Mouse (Mus musculus) hindbrain, embryonic 14.5 days (tissue): Measurements from ENCODE around the gene Luzp1. TPM values are rescaled to one million over a fixed set of nuclear protein-coding genes. Genes with fewer than 3 reads are reported as not detected.

ENCODE experiments used
- ATAC-seq: fragments of 200-750 bp; cut with Nextera tagmentation; 2 replicates; pipeline ENCODE4 v1.8.0; 2017; ENCODE audit warnings: moderate number of reproducible peaks, mild to moderate bottlenecking, moderate TSS enrichment, moderate library complexity; ENCODE audit not compliant: low FRiP score
- DNase-seq: peaks from one replicate; pipeline ENCODE4 v3.0.0-alpha.2; 2015; ENCODE audit warnings: low spot score
- H3K27ac ChIP-seq: fragments of 300-500 bp; sonication (generic); 2 replicates; pipeline ENCODE4 v1.5.1; 2014; ENCODE audit warnings: mild to moderate bottlenecking, moderate library complexity
- H3K27me3 ChIP-seq: fragments of 300-500 bp; sonication (generic); 2 replicates; pipeline ENCODE4 v1.6.1; 2014; ENCODE audit warnings: mild to moderate bottlenecking, low read length, mixed read lengths; ENCODE audit not compliant: control insufficient read depth, insufficient read depth
- H3K36me3 ChIP-seq: fragments of 300-500 bp; sonication (generic); replicated peaks from 2 replicates; pipeline ENCODE4 v1.6.1; 2014; ENCODE audit not compliant: control insufficient read depth, insufficient read depth
- H3K4me1 ChIP-seq: fragments of 300-500 bp; sonication (generic); replicated peaks from 2 replicates; pipeline ENCODE4 v1.6.1; 2014; ENCODE audit warnings: antibody characterized with exemption, low read length, mixed read lengths; ENCODE audit not compliant: control insufficient read depth, insufficient read depth
- H3K4me2 ChIP-seq: fragments of 300-500 bp; sonication (generic); replicated peaks from 2 replicates; pipeline ENCODE4 v1.6.1; 2014; ENCODE audit warnings: mild to moderate bottlenecking, moderate library complexity
- H3K4me3 ChIP-seq: fragments of 300-500 bp; sonication (generic); replicated peaks from 2 replicates; pipeline ENCODE4 v1.5.1; 2014; ENCODE audit warnings: mild to moderate bottlenecking, low read length
- H3K9ac ChIP-seq: fragments of 300-500 bp; sonication (generic); 2 replicates; pipeline ENCODE4 v1.6.1; 2014
- H3K9me3 ChIP-seq: fragments of 300-500 bp; sonication (generic); 2 replicates; pipeline ENCODE4 v1.6.1; 2016; ENCODE audit warnings: low read length; ENCODE audit not compliant: control insufficient read depth
- WGBS: fragments of 180-500 bp; shearing (Covaris S2); extraction: QIAGEN DNeasy Blood & Tissue Kit; methylation state at CpG from one replicate; pipeline ENCODE4 v1.1.7; 2014; 5-methylcytosine and 5-hydroxymethylcytosine counted together
- polyA plus RNA-seq: library from polyadenylated mRNA; unstranded; fragments of >200 nt; fragmentation: Nextera tagmentation; extraction: Ambion mirVana; gene quantifications from 2 replicates; pipeline ENCODE4 v1.2.1, GENCODE M21; 2014

The Luzp1 gene
- polyA plus RNA-seq, 1 experiment from 2014 or later: 56.8 TPM

GRCm38 (mm10) chr4:136441354-136442043 is 28.1 kb upstream of the Luzp1 start:
- ATAC-seq: no peak

GRCm38 (mm10) chr4:136444561-136444960 is 25.0 kb upstream of the Luzp1 start:
- Histone ChIP-seq H3K9ac (no peak overlapping the region), H3K4me1 (no peaks in the 10 kb centered on the region), H3K36me3 (no peaks in the 10 kb centered on the region), H3K9me3 (peaks cover 4% of the 10 kb centered on the region; the same call in 1 of the 2 replicates), H3K4me3 (no peak overlapping the region), H3K4me2 (no peak overlapping the region), H3K27ac (no peak overlapping the region), H3K27me3 (no peaks in the 10 kb centered on the region)
- ATAC-seq (no peak), DNase-seq (no peak)
- WGBS: 66% methylated on average over 4 of the region's 4 CpGs

More at GRCm38 (mm10) chr4:136441354-136442043, 28.1 kb upstream of the Luzp1 start:
- Histone ChIP-seq H3K9me3 (peaks cover 4% of the 10 kb centered on the region; the same call in 1 of the 2 replicates), H3K4me3 (no peak overlapping the region), H3K27ac (no peak overlapping the region), H3K4me2 (no peak overlapping the region), H3K36me3 (no peaks in the 10 kb centered on the region), H3K4me1 (no peaks in the 10 kb centered on the region), H3K27me3 (no peaks in the 10 kb centered on the region), H3K9ac (no peak overlapping the region)
- 61% methylated on average over 15 of the region's 15 CpGs for WGBS
- DNase-seq: no peak

GRCm38 (mm10) chr4:136449795-136450194 is 19.8 kb upstream of the Luzp1 start:
- 90% methylated on average over 5 of the region's 5 CpGs for WGBS
- no peak for DNase-seq

DNA sequence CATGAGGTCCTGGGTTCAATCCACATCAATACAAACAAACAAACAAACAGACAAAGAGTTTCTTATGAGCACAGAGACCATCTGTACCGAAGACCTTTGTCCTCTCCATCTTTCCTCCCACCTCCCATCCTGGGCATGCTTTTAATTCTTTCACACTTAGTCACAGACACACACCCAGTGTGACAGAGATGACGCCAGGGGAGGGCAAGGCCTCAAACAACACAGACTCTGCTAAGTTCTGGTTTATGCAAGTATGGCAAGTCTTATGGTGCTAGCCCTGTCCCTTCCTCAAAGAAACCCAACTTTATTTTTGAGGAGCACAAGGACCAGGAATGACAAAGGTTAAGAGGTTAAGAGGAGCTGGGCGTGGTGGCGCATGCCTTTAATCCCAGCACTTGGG is 19.3 kb upstream of the Luzp1 start:
- Histone ChIP-seq H3K36me3 (no peaks in the 10 kb centered on the region), H3K4me1 (0 out of 2 replicates have a peak, but pooled peaks cover 7% of the 10 kb centered on the region), H3K9ac (no peak overlapping the region), H3K27ac (no peak overlapping the region), H3K27me3 (no peaks in the 10 kb centered on the region), H3K9me3 (no peaks in the 10 kb centered on the region), H3K4me3 (no peak overlapping the region), H3K4me2 (no peak overlapping the region)
- ATAC-seq (no peak), DNase-seq (no peak)
- 88% methylated on average over 4 of the region's 4 CpGs for WGBS

More at GRCm38 (mm10) chr4:136449795-136450194, 19.8 kb upstream of the Luzp1 start:
- no peak overlapping the region for H3K4me2 ChIP-seq
- H3K27me3 ChIP-seq: no peaks in the 10 kb centered on the region
- H3K9me3 ChIP-seq: peaks cover 4% of the 10 kb centered on the region; the same call in 1 of the 2 replicates
- no peaks in the 10 kb centered on the region for H3K36me3 ChIP-seq
- no peak for ATAC-seq
- H3K4me1 ChIP-seq: 0 out of 2 replicates have a peak, but pooled peaks cover 7% of the 10 kb centered on the region
- H3K27ac ChIP-seq: no peak overlapping the region
- no peak overlapping the region for H3K4me3 ChIP-seq
- H3K9ac ChIP-seq: no peak overlapping the region

GRCm38 (mm10) chr4:136451564-136451963 is 18.0 kb upstream of the Luzp1 start:
- H3K4me3 ChIP-seq: no peak overlapping the region
- H3K36me3 ChIP-seq: no peaks in the 10 kb centered on the region
- ATAC-seq: no peak
- H3K4me1 ChIP-seq: 0 out of 2 replicates have a peak, but pooled peaks cover 7% of the 10 kb centered on the region
- H3K27me3 ChIP-seq: no peaks in the 10 kb centered on the region
- H3K9me3 ChIP-seq: no peaks in the 10 kb centered on the region
- H3K9ac ChIP-seq: no peak overlapping the region
- H3K27ac ChIP-seq: no peak overlapping the region
- H3K4me2 ChIP-seq: no peak overlapping the region
- no peak for DNase-seq
- WGBS: 19% methylated on average over 6 of the region's 6 CpGs

GRCm38 (mm10) chr4:136452286-136452685 is 17.3 kb upstream of the Luzp1 start:
- Histone ChIP-seq H3K4me3 (no peak overlapping the region), H3K27ac (no peak overlapping the region), H3K27me3 (no peaks in the 10 kb centered on the region), H3K9me3 (no peaks in the 10 kb centered on the region), H3K9ac (no peak overlapping the region), H3K36me3 (no peaks in the 10 kb centered on the region), H3K4me2 (no peak overlapping the region), H3K4me1 (0 out of 2 replicates have a peak, but pooled peaks cover 7% of the 10 kb centered on the region)
- WGBS: 72% methylated on average over 3 of the region's 3 CpGs
- DNase-seq (no peak), ATAC-seq (no peak)

DNA sequence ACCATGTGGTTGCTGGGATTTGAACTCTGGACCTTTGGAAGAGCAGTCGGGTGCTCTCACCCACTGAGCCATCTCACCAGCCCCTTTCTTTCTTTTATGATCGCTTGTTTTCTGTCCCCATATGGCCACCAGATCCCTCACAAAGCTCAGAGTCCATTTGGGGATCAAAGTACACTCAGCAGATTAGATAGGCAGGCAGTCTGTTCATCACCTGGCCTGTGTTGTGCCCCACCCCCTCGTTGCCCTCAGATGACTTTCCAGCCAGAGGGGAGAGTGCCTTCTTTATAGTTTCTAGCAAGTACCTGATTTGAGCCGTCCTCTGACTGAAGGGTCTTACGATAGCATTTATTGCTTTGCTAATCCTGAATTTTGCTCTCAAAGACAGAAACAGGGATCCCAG is 16.8 kb upstream of the Luzp1 start:
- 83% methylated on average over 5 of the region's 5 CpGs for WGBS
- no peak overlapping the region for H3K27ac ChIP-seq

GRCm38 (mm10) chr4:136454850-136455260 is 14.7 kb upstream of the Luzp1 start:
- ATAC-seq (no peak; the same call in 1 of the 2 replicates), DNase-seq (peak; percentile 94)
- Histone ChIP-seq H3K9ac (no peak overlapping the region), H3K4me3 (no peak overlapping the region), H3K27me3 (no peaks in the 10 kb centered on the region), H3K36me3 (no peaks in the 10 kb centered on the region), H3K9me3 (no peaks in the 10 kb centered on the region), H3K4me2 (peak overlapping the region; percentile 33), H3K27ac (no peak overlapping the region), H3K4me1 (0 out of 2 replicates have a peak, but pooled peaks cover 7% of the 10 kb centered on the region)
- 15% methylated on average over 10 of the region's 10 CpGs for WGBS

More for the DNA sequence above, 16.8 kb upstream of the Luzp1 start:
- ATAC-seq (no peak), DNase-seq (no peak)
- H3K4me1 ChIP-seq: 0 out of 2 replicates have a peak, but pooled peaks cover 7% of the 10 kb centered on the region
- H3K9ac ChIP-seq: no peak overlapping the region
- H3K4me2 ChIP-seq: no peak overlapping the region
- no peak overlapping the region for H3K4me3 ChIP-seq
- no peaks in the 10 kb centered on the region for H3K36me3 ChIP-seq
- no peaks in the 10 kb centered on the region for H3K9me3 ChIP-seq
- no peaks in the 10 kb centered on the region for H3K27me3 ChIP-seq

DNA sequence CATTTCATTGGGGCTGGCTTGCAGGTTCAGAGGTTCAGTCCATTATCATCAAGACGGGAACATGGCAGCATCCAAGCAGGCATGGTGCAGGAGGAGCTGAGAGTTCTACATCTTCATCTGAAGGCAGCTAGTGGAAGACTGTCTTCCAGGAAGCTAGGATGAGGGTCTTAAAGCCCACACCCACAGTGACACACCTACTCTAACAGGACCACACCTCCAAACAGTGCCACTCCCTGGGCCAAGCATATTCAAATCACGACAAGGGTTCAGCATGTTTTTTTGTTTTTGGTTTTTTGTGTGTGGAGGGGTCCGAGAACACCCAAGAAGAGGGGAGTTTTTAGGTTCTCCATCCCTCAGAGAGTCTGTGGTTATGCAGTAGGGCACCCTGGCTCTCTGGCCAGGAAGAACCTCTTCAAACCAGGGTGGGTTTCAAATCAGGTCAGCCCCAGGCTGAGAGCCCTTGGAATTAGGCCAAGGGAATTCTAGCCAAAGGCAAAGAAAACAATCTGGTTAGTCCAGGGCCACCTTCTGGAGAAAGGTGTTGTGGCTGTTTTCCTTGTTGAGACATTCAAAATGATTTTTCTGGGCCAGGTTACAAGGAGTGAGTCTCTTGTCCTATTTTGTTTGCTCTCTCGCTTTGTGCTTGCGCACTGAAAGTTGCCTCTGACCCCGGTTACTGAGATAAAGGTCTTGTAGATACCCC is 12.9 kb upstream of the Luzp1 start:
- Histone ChIP-seq H3K4me3 (no peak overlapping the region), H3K36me3 (no peaks in the 10 kb centered on the region), H3K27me3 (peaks cover 8% of the 10 kb centered on the region), H3K27ac (no peak overlapping the region), H3K9ac (no peak overlapping the region), H3K9me3 (no peaks in the 10 kb centered on the region), H3K4me1 (0 out of 2 replicates have a peak, but pooled peaks cover 2% of the 10 kb centered on the region), H3K4me2 (no peak overlapping the region)
- ATAC-seq (no peak), DNase-seq (no peak)
- 94% methylated on average over 6 of the region's 6 CpGs for WGBS
